20 mouse cellular contexts compared by ENCODE assay signal in the genomic region with DNA sequence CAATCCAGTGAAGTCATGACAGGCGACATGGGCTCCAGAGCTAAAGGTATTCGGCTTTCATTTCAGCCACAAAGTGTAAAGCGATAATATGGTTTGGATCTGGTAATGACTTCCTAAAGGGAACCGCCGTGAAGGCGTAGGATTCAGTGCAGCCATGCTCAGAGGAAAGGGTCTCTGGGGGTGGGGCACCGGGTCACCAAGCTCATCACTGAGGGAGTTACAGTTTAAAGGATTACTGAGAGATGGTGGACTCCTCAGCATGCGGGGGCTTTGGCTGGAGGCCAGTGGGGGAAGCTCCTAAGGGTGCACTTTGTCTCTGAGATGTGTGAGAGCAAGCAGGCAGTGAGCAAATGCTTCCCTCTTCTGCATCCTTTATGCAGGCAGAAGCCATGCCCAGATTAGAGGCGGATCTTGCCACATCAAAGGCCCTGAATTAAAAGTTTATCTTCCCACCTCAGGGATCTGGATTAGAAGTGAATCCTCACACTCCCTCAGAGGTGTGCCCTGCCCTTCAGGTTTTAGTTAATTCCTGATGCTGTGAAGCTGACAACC.
DNase-seq lines count a peak whose midpoint lies in the region; ATAC-seq and TF ChIP-seq lines count a peak whose summit lies in the region.
"Had no signal": no experiment of that assay in that cellular context is flagged by ENCODE, and none has a peak within 500 bp of the region (broad histone marks: within the 10 kb centered on the region; RNA-seq: fewer than 3 reads in every experiment).

No protein-coding gene starts in this region.

- H3K4me3 ChIP-seq in midbrain, embryonic 16.5 days (ENCODE audit: low read depth, low read length), result no peak overlapping the region
- H3K4me3 ChIP-seq: embryonic facial prominence, embryonic 12.5 days; erythroblast, embryonic 14.5 days; forebrain, embryonic 15.5 days had no signal

- no peak for TF ChIP-seq CTCF in brain, embryonic 14.5 days (IDR thresholded peaks at IDR 0.05; ENCODE audit: borderline replicate concordance, extremely low read depth, insufficient read depth, insufficient read length)

- H3K4me2 ChIP-seq in midbrain, embryonic 16.5 days (ENCODE audit: low read length), result no peak overlapping the region
- H3K4me2 ChIP-seq: embryonic facial prominence, embryonic 12.5 days; forebrain, embryonic 15.5 days; heart, embryonic 11.5 days had no signal

- WGBS in midbrain, embryonic 16.5 days, result 39% methylated on average over 9 of the region's 9 CpGs

- no peaks in the 10 kb centered on the region for H3K27me3 ChIP-seq in midbrain, embryonic 16.5 days (ENCODE audit: control insufficient read depth, insufficient read depth, low read depth, low read length)
- H3K27me3 ChIP-seq: embryonic facial prominence, embryonic 12.5 days; forebrain, embryonic 15.5 days; Patski had no signal

- peak overlapping the region; percentile 67 for H3K27ac ChIP-seq in midbrain, embryonic 16.5 days (ENCODE audit: low read length)
- H3K27ac ChIP-seq: embryonic facial prominence, embryonic 12.5 days; forebrain, embryonic 15.5 days; liver, embryonic 14.5 days; stomach, postnatal 0 days had no signal

- ATAC-seq in cerebellum, adult (ENCODE audit: insufficient number of reproducible peaks, low FRiP score, low TSS enrichment), result 0 out of 2 replicates have a peak, but pooled peaks have one; percentile 15
- peak; percentile 70 for ATAC-seq in midbrain, embryonic 16.5 days
- ATAC-seq: CD4-positive, CD25-positive, alpha-beta regulatory T cell, adult 4 months; forebrain, embryonic 15.5 days; Patski had no signal

- no peaks in the 10 kb centered on the region for H3K36me3 ChIP-seq in midbrain, embryonic 16.5 days (ENCODE audit: control insufficient read depth, insufficient read depth, low read length)
- H3K36me3 ChIP-seq: embryonic facial prominence, embryonic 12.5 days; forebrain, embryonic 15.5 days had no signal

- no peak for DNase-seq in cerebellum, adult 11-12 months
- peak; percentile 18 to 35 for DNase-seq in kidney, postnatal 4 days
- DNase-seq in kidney, postnatal 10 days, result no peak
- peak; percentile 46 for DNase-seq in brain, embryonic 14.5 days (ENCODE audit: low read depth)
- no peak for DNase-seq in gastrocnemius, postnatal 25 days
- DNase-seq in urinary bladder, postnatal 10 days (ENCODE audit: low spot score), result no peak
- DNase-seq: adrenal gland, adult 8-10 months; heart, postnatal 14 days; kidney, adult 9 months; right cerebral cortex, postnatal 4 days had no signal

- 0 out of 2 replicates have a peak overlapping the region, but pooled peaks have one; percentile 34 for H3K9ac ChIP-seq in midbrain, embryonic 16.5 days (ENCODE audit: low read depth, low read length)
- H3K9ac ChIP-seq: embryonic facial prominence, embryonic 12.5 days; forebrain, embryonic 15.5 days; liver, embryonic 14.5 days had no signal

- TF ChIP-seq POLR2A in brain, embryonic 14.5 days (IDR thresholded peaks at IDR 0.05; ENCODE audit: borderline replicate concordance, extremely low read depth, insufficient read depth, insufficient read length, poor library complexity, severe bottlenecking), result no peak

- H3K9me3 ChIP-seq in midbrain, embryonic 16.5 days (replicated peaks; ENCODE audit: control insufficient read depth, low read length, poor library complexity, severe bottlenecking), result no peaks in the 10 kb centered on the region
- H3K9me3 ChIP-seq: embryonic facial prominence, embryonic 12.5 days; forebrain, embryonic 15.5 days had no signal

- H3K4me1 ChIP-seq in midbrain, embryonic 16.5 days (ENCODE audit: control insufficient read depth, insufficient read depth, low read length), result peaks cover 25% of the 10 kb centered on the region
- H3K4me1 ChIP-seq: embryonic facial prominence, embryonic 12.5 days had no signal

Comparison
In these comparisons a context has a peak if more than half of its experiments do, and no peak if none do; other contexts are left out.
1. DNase-seq: peak in kidney, postnatal 4 days (2 of 2) and brain, embryonic 14.5 days (single experiment); none in cerebellum, adult 11-12 months (single experiment), kidney, postnatal 10 days (single experiment), gastrocnemius, postnatal 25 days (single experiment) and urinary bladder, postnatal 10 days (single experiment).